Mouse (Mus musculus): ENCODE measurements around the gene Snx14. TPM values are rescaled to one million over a fixed set of nuclear protein-coding genes. Genes with fewer than 3 reads are reported as not detected.

Gene Snx14
- total RNA-seq, 2 experiments from 2014 or later = 21.6 to 33.1 TPM

DNA sequence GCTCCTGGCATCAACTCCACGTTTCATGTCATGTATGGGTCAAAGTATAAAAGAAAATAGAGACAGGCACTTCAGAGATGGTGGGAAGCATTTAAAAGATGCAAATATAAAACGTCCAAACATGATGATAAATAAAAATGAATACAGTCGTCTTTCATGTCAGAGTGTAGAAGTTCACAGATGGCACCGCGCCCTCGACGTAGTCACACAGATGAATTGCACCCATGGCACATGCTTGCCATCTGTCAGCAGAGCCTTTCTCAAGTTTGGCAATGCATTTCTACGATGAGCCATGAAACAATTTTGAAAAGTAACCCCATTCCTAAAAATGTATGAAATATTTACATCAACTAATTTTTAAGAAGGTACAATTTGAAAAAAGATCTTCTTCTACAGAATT is 43.9 kb downstream of the Snx14 start:
- ATAC-seq (replicated peaks; ENCODE audit: low FRiP score, poor library complexity, severe bottlenecking) = no peak

DNA sequence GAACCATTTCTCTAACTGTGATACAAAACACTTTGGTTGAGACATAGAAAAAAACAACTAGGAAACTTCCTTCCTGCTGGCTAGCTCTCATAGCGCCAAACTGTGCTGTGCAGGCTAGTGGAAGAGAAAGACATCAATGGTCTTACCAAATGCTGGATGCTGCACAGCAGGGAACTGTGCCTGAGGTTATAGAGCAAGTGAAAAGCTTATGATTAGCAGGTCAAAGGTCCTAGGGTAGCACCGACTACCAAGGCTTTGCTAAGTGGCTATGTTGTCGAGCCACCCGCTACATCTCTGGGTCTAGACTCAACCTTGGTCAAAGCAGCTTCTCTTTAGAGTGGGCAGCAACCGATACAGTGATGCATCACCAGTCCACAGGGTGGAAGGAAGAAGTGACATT is 49.9 kb downstream of the Snx14 start:
- ATAC-seq (replicated peaks; ENCODE audit: low FRiP score, poor library complexity, severe bottlenecking) = no peak

DNA sequence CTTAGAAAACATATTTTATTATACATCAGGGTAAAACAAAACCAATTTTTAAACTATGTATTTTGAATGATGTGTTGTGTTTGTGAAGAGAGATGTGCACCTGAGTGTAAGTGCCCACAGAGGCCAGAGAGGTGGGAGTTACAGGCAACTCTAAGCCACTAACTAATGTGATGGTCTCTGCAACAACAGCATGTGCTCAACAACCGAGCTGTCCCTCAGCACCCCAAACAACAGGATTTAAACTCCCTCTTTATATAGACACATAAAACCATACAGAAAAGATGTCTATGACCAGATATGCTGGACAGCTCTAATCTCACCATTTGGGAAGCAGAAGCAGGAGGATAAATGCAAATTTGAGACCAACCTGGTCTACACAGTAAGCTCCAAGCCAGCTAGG is 58.2 kb downstream of the Snx14 start:
- no peak for ATAC-seq (replicated peaks; ENCODE audit: low FRiP score, poor library complexity, severe bottlenecking)

DNA sequence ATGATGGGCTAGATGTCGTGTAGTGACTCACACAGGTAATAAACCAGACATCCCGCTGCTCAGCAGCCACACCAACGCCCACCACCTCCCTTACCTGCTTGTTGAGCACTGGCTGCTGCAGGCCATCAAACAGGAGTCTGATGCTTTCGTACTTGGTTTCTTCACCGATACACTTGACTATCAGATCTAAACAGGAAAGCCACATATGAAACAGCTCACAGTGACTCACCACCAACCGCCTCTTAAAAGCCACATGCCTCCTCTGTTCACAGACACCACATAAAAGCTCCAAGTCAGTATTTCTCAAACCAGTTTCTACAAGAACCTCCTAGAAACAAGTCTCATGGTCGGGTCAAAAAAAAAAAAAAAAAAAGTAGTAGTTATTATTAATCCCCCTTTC is 58.7 kb downstream of the Snx14 start:
- ATAC-seq (replicated peaks; ENCODE audit: low FRiP score, poor library complexity, severe bottlenecking) = no peak

DNA sequence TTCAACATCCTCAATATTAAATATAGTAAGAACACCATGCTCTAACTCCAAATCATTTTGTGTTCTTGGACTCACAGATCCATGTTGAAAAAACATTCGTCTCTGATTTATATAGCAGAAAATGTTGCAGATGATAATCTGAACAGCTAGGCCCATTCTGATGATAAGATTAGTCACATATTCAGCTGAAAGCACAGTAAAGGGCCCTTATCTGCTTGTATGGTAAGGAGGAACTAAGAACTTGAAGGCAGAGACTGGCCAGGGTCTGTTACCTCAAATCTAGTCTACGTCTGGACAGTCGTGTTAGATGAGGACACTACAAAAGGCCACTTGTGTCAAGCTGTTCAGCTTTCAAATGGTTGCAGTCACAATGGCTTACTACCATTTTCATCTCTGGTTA is 59.7 kb downstream of the Snx14 start:
- no peak for ATAC-seq (replicated peaks; ENCODE audit: low FRiP score, poor library complexity, severe bottlenecking)

DNA sequence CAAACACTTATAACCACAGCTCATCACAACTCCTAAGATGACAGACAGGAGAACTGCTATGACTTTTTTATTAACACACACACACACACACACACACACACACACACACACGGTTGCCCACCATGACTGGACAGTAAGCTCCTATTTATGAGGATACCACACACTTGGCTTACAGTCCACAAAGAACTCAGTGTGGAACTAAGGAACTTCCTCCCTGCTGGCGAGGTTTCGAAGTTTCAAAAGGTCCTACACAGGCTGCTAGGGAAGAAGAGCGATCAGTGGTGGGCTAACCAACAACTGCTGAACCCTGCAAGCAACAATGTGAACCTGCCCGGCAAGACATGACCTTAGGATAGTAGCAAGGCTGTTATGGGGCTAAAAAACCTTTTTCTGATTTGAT is 61.3 kb downstream of the Snx14 start:
- no peak for ATAC-seq (replicated peaks; ENCODE audit: low FRiP score, poor library complexity, severe bottlenecking)

DNA sequence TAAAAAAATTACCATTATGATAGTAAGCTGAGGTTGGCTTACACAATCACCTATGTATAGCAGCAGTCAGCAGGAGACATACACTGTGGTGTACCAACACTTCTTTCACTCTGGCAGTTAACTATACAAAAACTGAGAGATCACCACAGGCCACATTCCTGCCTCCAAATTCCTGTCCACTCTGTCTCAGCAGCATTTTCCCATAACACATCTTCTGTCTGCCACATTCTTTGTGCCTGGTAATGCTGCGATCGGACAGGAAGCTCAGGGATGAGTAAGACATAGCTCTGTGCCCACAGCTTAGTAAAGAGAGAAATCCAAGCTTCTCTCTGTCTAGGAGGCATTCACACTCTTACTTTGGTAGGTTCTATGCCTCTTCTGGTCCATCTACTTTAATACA is 65.8 kb downstream of the Snx14 start:
- no peak for ATAC-seq (replicated peaks; ENCODE audit: low FRiP score, poor library complexity, severe bottlenecking)

DNA sequence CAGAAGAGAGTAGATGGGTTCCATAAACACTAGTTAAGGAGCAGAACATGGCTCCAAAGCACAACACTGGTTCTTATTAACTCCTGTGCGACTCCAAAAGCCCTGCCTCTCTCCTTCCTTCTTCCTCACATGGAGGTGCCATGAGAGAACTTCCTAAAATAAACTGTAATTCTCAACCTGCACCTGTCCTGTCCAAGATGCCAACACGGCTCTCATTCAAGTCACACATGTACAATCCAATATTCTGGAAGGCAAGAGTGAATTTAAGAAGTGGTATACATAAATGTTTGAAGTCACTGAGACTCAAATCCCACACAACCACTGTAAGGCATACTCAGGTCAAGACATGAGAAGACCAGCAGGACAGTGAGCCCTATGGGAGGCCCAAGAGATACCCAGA is 67.6 kb downstream of the Snx14 start:
- no peak for ATAC-seq (replicated peaks; ENCODE audit: low FRiP score, poor library complexity, severe bottlenecking)

DNA sequence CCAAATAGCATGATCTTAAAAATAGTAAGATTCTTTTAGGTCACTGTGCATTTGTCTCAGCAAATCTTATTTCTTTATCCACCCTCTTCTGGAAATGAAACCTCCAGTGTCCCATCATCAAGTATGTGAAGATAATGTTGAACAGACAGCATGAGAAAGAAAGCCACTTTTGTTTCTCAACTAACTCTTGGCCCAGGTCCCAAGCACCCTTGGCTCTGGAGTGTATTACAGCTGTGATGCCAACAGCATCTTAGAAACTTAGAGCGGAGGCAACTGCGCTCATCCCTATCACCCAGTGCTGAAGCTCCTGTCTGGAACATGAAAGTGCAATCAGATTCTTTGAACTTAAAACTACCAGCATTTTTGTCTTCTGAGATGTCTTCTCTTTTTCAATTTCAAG is 69.1 kb downstream of the Snx14 start:
- ATAC-seq (replicated peaks; ENCODE audit: low FRiP score, poor library complexity, severe bottlenecking) = no peak

DNA sequence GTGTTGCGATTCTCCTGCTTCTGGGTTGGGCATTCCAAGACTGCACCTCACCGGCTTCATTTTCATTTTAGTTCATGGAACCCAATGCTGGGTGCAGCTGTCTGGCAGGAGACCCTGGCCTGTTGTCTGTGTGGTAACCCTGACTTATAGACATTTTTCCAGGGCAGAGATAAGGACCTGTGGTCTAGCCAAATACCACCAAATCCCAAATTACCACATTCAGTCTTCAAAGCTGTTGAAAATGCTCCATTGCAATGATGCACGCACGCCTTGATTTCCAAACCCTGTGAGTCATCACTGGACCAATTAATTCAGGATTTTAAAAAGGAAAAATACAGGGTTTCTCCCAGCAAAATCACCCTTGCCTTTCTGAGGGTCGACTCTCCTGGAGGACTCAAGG is 70.3 kb downstream of the Snx14 start:
- ATAC-seq (replicated peaks; ENCODE audit: low FRiP score, poor library complexity, severe bottlenecking) = no peak

DNA sequence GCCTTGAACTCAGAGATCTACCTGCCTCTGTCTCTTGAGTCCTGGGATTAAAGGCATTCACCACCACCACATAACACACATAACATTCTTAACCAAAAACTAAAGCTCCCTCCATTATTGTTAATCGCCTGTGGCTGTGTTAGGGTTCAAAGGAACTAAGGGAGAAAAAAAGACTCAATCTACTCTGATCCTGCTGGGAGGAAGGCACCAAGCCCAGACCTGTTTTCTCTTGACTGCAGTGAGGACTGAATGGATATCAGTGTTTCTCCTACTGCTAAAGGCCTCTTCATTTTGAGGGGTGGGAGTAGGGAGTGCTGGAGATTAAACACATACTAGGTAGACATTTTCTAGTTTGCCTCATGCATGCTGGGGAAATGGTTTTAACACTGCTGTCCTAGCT is 71.0 kb downstream of the Snx14 start:
- ATAC-seq (replicated peaks; ENCODE audit: low FRiP score, poor library complexity, severe bottlenecking) = no peak

DNA sequence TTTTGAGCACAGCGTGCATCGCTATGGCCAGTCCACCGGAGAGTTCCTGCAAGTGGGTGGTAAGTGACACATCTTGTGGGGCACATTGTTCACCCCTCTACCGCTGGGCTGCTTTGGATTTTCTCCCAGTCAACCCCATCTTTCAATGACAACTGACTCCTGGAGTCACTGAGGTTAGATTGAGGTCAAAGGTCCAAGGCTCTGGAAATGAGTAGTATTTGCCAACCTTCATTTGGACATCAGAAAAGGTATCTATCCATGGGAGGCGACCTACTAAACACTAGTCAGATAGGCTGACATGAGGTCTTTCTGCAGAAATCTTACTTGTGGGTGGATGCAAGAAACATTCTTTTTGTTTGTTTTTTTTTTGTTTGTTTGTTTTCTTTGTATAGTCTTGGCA is 71.4 kb downstream of the Snx14 start:
- ATAC-seq (replicated peaks; ENCODE audit: low FRiP score, poor library complexity, severe bottlenecking) = no peak

DNA sequence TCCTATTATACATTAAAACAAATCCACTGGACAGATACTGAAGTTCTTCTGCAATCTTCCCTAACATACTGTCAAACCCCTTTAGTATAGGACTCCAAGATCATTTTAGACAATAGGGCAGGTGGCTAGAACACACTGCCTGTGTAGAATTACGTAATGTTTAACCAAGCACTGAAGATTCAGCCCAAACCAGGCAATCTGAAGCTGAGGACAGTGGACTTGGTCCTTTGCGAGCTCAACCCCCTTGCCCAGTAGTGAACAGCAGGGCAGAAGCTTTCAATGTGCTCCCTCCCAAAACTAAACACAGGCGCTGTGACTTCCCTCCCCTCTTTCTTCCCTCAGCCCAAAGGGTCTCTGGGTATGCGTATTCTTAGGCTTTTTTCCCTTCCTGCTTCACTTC is 71.9 kb downstream of the Snx14 start:
- ATAC-seq (replicated peaks; ENCODE audit: low FRiP score, poor library complexity, severe bottlenecking) = no peak

DNA sequence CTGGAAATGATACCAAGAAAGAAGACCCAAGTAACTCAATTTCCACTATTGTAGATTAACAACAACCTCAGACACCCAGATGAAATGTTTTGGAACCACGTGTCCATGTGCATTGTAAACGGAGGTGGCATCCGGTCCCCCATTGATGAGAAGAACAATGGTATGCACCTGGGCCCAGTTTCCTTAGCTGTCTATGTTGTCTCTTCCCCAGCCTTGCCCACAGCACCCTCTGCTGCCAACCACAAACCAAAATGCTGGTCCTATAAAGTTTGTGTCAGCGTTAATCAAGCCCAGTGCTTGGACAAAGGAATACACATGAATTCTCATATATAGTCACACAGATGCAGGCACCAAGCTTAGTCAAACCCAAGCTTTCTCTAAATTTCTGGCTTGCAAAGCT is 72.5 kb downstream of the Snx14 start:
- ATAC-seq (replicated peaks; ENCODE audit: low FRiP score, poor library complexity, severe bottlenecking) = no peak

DNA sequence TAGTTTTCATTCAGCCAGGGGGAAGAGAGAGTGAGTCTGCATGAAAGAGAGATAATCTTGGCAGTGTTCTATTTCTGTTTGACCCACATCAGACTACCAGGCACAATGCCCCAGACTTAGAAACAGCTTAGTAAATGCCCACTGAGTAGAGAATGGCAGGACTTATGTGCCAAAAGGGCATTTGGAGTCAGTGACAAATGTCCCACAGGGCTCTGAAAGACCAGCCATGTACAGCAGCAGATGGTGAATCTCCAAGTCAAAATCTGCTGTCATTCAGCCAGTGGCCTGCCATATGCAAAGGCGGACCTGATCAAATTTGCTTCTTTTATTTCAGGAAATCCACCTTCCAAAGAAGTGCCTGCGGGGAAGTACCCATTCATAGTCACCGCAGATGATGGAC is 75.7 kb downstream of the Snx14 start:
- no peak for ATAC-seq (replicated peaks; ENCODE audit: low FRiP score, poor library complexity, severe bottlenecking)

DNA sequence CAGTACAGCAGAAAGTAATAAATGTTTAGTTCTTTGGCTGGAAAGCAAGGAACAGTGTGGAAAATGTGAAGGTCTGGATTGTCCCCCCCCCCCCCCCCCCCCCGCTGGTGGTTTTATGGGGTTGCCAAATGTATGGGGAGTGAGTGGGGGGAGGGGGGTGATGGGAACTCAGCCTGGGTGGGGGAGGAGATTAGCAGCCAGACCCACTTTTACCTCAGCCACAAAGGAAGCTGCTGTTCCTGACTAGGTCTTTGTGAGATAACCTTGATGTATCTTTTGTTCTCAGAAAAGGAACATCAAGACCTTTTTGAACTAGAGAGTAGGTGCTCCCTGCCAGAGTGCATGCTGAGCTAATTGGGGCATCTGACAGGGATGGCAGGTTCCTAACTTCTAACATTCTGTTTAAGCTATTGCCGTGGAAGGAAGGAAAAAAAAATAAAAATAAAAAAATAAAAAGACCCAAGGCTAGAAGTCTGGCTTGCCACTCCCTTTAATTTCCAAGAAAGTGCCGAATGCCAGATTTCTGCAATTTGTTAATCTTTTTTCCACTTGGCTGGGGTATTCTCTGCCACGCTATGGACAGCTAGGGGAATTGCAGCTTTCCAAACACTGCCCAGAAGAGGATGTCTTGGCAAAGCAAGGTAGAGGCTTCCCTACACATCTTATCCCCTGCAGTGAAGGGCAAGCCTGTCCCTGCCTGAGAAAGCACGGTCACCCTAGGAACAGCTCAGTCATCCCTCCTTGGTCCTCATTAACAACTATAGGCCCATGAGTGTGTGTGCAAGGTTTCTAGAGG is 76.5 kb downstream of the Snx14 start:
- no peak for ATAC-seq (replicated peaks; ENCODE audit: low FRiP score, poor library complexity, severe bottlenecking)

DNA sequence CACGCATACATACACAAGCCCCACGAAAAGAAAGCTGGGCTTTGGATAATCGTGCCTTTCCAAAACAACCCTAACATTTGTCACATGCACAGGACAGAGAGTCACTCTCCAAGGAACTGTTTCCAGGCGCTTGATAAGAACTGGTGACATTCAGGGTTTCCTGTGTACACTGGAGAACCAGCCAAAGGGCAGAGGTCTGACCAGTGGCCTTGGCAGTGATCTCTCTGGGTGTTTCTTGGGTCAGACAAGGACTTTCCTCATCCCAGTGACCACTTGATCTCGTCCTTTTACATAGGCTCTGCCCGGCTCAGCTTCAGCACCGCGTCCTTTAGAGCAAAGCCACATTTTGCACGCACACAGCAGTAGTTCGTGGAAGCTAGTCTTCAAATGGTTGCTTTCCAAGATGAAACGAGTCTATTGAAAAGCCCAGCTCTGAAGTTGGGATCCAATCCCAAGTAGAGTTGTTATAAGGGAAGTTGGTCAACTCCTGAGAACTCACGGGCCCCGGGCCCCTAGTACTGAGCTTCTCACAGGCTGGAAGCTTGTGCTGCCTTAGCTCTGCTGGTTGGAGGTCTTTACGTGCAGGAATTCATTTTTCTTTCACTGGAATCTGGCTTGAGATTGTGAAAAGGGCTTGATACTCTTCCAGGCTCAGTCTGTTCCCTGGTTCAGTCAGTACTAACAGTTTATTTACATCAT is 77.4 kb downstream of the Snx14 start:
- ATAC-seq (replicated peaks; ENCODE audit: low FRiP score, poor library complexity, severe bottlenecking) = no peak

DNA sequence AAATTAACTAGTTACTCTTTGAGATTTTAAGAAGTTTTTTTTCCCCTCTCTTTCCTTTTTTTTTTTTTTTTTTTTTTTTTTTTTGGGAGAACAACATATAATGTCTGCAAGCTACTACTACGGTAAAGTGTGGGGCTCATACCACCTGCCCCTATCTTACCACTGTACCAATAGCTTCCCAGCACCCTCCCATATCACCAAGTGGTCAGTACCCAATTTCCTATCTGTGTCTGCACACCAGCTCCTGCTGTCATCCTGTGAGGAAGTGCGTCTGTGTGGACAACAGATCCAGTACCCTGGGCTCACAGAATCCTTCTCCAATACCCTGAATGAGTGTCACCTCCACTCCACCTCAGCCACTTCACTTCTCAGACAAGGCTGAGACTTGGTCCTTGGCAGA is 79.6 kb downstream of the Snx14 start:
- no peak for ATAC-seq (replicated peaks; ENCODE audit: low FRiP score, poor library complexity, severe bottlenecking)

DNA sequence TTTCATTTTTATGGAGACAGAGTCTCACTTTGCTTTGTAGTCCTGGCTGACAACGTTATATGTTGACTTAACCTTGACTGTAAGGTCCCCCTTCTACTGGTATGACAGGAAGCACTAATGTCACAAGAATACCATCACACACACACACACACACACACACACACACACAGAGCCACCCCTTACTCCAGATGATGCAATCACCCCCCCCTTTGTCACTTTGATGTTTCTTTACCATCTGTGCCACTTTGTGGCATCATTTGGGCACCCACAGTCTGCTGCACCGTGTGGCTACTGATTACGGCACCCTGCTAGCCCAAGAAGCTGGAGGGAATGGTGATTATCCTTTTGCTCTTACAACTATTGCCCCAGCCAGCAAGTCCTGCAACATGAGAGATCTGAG is 81.6 kb downstream of the Snx14 start:
- 0 out of 2 replicates have a peak, but pooled peaks have one; percentile 46 for ATAC-seq (replicated peaks; ENCODE audit: low FRiP score, poor library complexity, severe bottlenecking)

DNA sequence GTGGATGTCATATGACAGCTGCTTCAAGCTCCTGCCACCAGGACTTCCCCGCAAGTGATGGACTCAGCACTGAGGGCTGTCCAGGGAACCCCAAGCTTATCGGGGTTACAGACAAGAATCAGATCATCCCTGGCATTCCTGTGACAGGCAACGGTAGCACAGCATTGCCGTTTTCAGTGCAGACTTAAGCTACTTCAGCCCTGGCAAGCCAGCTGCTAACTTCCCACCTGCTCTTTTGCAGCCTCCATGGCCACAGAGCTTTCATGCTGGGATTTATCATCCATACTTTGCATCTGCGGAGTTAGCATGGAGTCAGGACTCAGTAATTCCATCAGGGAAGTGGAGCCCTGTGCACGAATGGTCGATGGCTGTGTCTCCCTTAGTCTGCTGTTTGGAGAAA is 85.3 kb downstream of the Snx14 start:
- no peak for ATAC-seq (replicated peaks; ENCODE audit: low FRiP score, poor library complexity, severe bottlenecking)

DNA sequence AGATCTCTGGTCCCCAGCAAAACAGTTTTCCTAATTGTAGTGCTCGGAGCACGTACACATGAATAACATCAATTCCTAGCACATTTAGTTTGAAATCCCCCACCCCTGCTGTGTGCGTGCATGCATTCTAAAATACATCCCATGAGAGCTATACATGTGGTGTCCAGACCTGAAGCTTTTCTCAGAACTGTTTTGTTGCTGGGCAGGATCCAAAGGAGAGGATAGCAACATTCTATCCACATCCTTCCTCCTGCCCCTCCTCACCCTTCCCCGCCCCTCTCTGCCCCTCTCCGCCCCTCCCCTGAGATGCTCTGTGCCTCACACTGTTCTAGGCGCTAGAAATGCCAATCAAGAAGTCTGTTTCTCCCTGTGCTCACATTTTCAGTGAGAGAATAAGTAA is 86.0 kb downstream of the Snx14 start:
- ATAC-seq (replicated peaks; ENCODE audit: low FRiP score, poor library complexity, severe bottlenecking) = no peak

DNA sequence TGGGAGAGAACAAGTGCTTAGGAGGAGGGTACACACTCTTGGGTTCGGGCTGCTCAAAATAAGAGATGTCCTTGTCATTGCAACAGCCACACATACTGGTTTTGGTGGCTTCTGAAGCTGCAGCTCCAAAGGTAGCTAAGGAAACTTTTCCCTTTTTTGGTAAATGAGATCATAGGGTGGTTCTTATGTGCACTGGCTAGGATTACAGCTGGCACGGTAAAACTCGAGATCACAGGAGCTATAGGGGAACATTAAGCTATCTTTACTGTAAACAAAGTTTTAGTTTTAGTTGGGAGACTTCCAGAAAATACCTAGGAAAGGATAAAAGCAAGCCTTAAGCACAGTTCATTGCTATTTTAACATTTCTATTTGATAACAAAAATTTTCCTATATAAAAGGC is 87.6 kb downstream of the Snx14 start:
- no peak for ATAC-seq (replicated peaks; ENCODE audit: low FRiP score, poor library complexity, severe bottlenecking)

All from erythroid progenitor cell, adult 5-6 weeks (primary cell).